Mouse (Mus musculus): ENCODE results near the gene Bbx. TPM values are rescaled to one million over a fixed set of nuclear protein-coding genes. Genes with fewer than 3 reads are reported as not detected.

Gene Bbx
- polyA plus RNA-seq, 2 experiments = 13.4 to 30.9 TPM

- no peak for DNase-seq (ENCODE audit: low spot score)
- H3K27ac ChIP-seq (replicated peaks; ENCODE audit: low read depth, low read length) = no peak overlapping the region
- ATAC-seq (ENCODE audit: low FRiP score, low read depth) = no peak
- H3K9ac ChIP-seq (ENCODE audit: low read depth, low read length, severe bottlenecking) = no peak overlapping the region
- H3K36me3 ChIP-seq (ENCODE audit: control insufficient read depth, insufficient read depth, low read length) = 0 out of 2 replicates have a peak, but pooled peaks cover 14% of the 10 kb centered on the region
- no peak overlapping the region for H3K4me2 ChIP-seq (replicated peaks; ENCODE audit: low read depth, low read length, severe bottlenecking)
- no peaks in the 10 kb centered on the region for H3K27me3 ChIP-seq (ENCODE audit: control insufficient read depth, insufficient read depth, low read length)
- no peak overlapping the region for H3K4me3 ChIP-seq (replicated peaks; ENCODE audit: low read length)
- no peaks in the 10 kb centered on the region for H3K9me3 ChIP-seq (ENCODE audit: control insufficient read depth, low read length)
- WGBS = 80% methylated on average over 4 of the region's 4 CpGs
- H3K4me1 ChIP-seq (ENCODE audit: control insufficient read depth, insufficient read depth, low read length) = peaks cover 4% of the 10 kb centered on the region; the same call in 1 of the 2 replicates
- no peak for TF ChIP-seq POLR2A (IDR thresholded peaks at IDR 0.05; ENCODE audit: borderline replicate concordance, extremely low read depth, insufficient read depth, insufficient read length)
Measured at GRCm38 (mm10) chr16:50262647-50263046, 169.5 kb downstream of the Bbx start.

GRCm38 (mm10) chr16:50262209-50262608 is 170.0 kb downstream of the Bbx start:
- ATAC-seq (ENCODE audit: low FRiP score, low read depth) (no peak), DNase-seq (ENCODE audit: low spot score) (no peak)
- Histone ChIP-seq H3K36me3 (ENCODE audit: control insufficient read depth, insufficient read depth, low read length) (0 out of 2 replicates have a peak, but pooled peaks cover 14% of the 10 kb centered on the region), H3K27me3 (ENCODE audit: control insufficient read depth, insufficient read depth, low read length) (no peaks in the 10 kb centered on the region), H3K27ac (replicated peaks; ENCODE audit: low read depth, low read length) (no peak overlapping the region), H3K9me3 (ENCODE audit: control insufficient read depth, low read length) (no peaks in the 10 kb centered on the region), H3K9ac (ENCODE audit: low read depth, low read length, severe bottlenecking) (no peak overlapping the region), H3K4me2 (replicated peaks; ENCODE audit: low read depth, low read length, severe bottlenecking) (no peak overlapping the region), H3K4me3 (replicated peaks; ENCODE audit: low read length) (no peak overlapping the region), H3K4me1 (ENCODE audit: control insufficient read depth, insufficient read depth, low read length) (peaks cover 4% of the 10 kb centered on the region; the same call in 1 of the 2 replicates)
- WGBS = 53% methylated on average over 9 of the region's 9 CpGs
- no peak for TF ChIP-seq POLR2A (IDR thresholded peaks at IDR 0.05; ENCODE audit: borderline replicate concordance, extremely low read depth, insufficient read depth, insufficient read length)

DNA sequence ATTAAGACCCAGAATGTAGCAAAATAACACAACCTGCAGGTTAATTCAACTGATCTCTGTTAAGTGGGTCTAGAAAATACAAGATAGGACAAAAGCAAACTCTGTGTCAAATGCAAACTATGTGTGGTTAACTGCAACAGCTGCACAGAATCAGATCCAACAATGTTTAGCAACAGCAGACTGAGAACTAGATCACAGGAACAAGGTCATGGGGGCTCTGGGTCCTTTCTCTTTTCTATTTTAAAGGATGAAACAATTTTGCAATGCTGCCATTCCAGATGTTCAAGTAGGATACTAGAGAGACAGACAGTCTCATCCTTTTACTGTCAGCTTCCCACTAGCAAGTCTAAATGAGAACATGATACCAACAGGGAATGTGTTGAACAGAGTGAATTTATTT is 170.4 kb downstream of the Bbx start:
- H3K27me3 ChIP-seq (ENCODE audit: control insufficient read depth, insufficient read depth, low read length) = no peaks in the 10 kb centered on the region
- H3K9me3 ChIP-seq (ENCODE audit: control insufficient read depth, low read length) = no peaks in the 10 kb centered on the region
- no peak overlapping the region for H3K9ac ChIP-seq (ENCODE audit: low read depth, low read length, severe bottlenecking)
- no peak overlapping the region for H3K4me3 ChIP-seq (replicated peaks; ENCODE audit: low read length)
- no peak overlapping the region for H3K27ac ChIP-seq (replicated peaks; ENCODE audit: low read depth, low read length)
- 0 out of 2 replicates have a peak, but pooled peaks cover 14% of the 10 kb centered on the region for H3K36me3 ChIP-seq (ENCODE audit: control insufficient read depth, insufficient read depth, low read length)
- peaks cover 4% of the 10 kb centered on the region; the same call in 1 of the 2 replicates for H3K4me1 ChIP-seq (ENCODE audit: control insufficient read depth, insufficient read depth, low read length)
- H3K4me2 ChIP-seq (replicated peaks; ENCODE audit: low read depth, low read length, severe bottlenecking) = no peak overlapping the region
- DNase-seq (ENCODE audit: low spot score) (no peak), ATAC-seq (ENCODE audit: low FRiP score, low read depth) (no peak)
- TF ChIP-seq POLR2A (IDR thresholded peaks at IDR 0.05; ENCODE audit: borderline replicate concordance, extremely low read depth, insufficient read depth, insufficient read length) = no peak

DNA sequence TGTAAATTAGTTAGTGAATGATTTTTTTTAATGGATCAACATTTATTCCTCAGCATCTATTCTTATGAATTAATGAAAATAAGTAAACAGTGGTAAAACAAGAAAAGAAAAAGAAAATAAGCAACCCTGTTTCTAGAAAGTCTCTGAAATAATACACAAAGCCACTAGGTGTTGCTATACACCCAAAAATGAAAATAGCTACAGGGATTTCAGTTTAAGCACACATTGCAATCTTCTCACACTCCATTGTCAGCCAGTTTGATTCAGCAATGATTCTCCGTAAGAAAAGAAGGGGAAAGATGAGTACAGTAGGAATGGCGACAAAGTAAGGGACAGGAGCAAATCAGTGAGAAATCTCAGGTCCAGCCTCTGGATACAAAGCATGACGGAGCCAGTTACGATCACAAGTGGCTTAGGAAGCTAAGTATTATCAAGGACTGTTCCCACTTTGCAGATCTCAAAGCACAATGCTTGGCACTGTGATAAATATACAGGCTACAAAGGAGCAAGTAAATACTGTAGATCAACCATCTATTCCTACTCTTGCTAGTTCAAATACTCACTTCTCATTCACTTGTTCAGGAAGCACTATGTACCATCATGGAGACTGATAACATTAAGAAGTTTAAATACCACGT is 177.5 kb downstream of the Bbx start:
- TF ChIP-seq POLR2A (IDR thresholded peaks at IDR 0.05; ENCODE audit: borderline replicate concordance, extremely low read depth, insufficient read depth, insufficient read length) = no peak
- ATAC-seq (ENCODE audit: low FRiP score, low read depth) = peak; percentile 23
- Histone ChIP-seq H3K27me3 (ENCODE audit: control insufficient read depth, insufficient read depth, low read length) (no peaks in the 10 kb centered on the region), H3K4me3 (replicated peaks; ENCODE audit: low read length) (no peak overlapping the region), H3K4me2 (replicated peaks; ENCODE audit: low read depth, low read length, severe bottlenecking) (no peak overlapping the region), H3K4me1 (ENCODE audit: control insufficient read depth, insufficient read depth, low read length) (no peaks in the 10 kb centered on the region), H3K9ac (ENCODE audit: low read depth, low read length, severe bottlenecking) (no peak overlapping the region), H3K9me3 (ENCODE audit: control insufficient read depth, low read length) (no peaks in the 10 kb centered on the region), H3K27ac (replicated peaks; ENCODE audit: low read depth, low read length) (no peak overlapping the region), H3K36me3 (ENCODE audit: control insufficient read depth, insufficient read depth, low read length) (no peaks in the 10 kb centered on the region)
- WGBS = 77% methylated on average over 5 of the region's 5 CpGs
- DNase-seq (ENCODE audit: low spot score) = peak; percentile 28

DNA sequence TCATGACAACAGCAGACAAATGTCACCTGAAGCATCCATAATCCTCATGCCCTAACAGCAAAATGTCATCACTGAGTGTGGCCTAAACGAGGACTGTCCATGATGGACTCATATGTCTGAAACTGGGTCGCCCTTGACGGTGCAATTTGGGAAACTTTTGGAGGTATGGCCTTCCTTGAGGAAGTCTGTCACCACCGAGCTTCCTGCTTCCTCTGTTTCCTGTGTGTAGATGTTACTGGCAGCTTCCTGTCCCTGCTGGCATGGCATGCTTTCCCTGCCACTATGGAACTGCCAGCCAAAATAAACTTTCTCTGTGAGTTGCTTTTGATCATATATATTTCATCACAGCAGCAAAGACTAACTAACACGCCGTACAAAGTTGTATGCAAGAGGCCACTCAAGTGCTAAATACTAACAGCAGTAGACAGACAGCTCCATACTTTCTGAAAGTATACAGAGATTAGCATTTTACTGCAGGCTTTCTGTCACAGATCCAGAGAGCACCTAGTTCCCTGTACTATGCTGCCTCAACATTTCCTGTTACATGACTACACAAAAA is 180.7 kb downstream of the Bbx start:
- 83% methylated on average over 6 of the region's 6 CpGs for WGBS
- DNase-seq (ENCODE audit: low spot score) = no peak

More for the DNA sequence above, 180.7 kb downstream of the Bbx start:
- H3K27ac ChIP-seq (replicated peaks; ENCODE audit: low read depth, low read length) = no peak overlapping the region
- H3K36me3 ChIP-seq (ENCODE audit: control insufficient read depth, insufficient read depth, low read length) = no peaks in the 10 kb centered on the region
- no peak for TF ChIP-seq POLR2A (IDR thresholded peaks at IDR 0.05; ENCODE audit: borderline replicate concordance, extremely low read depth, insufficient read depth, insufficient read length)
- H3K4me3 ChIP-seq (replicated peaks; ENCODE audit: low read length) = no peak overlapping the region
- no peak overlapping the region for H3K4me2 ChIP-seq (replicated peaks; ENCODE audit: low read depth, low read length, severe bottlenecking)
- H3K9ac ChIP-seq (ENCODE audit: low read depth, low read length, severe bottlenecking) = no peak overlapping the region
- H3K4me1 ChIP-seq (ENCODE audit: control insufficient read depth, insufficient read depth, low read length) = no peaks in the 10 kb centered on the region
- ATAC-seq (ENCODE audit: low FRiP score, low read depth) = no peak
- H3K9me3 ChIP-seq (ENCODE audit: control insufficient read depth, low read length) = no peaks in the 10 kb centered on the region
- no peaks in the 10 kb centered on the region for H3K27me3 ChIP-seq (ENCODE audit: control insufficient read depth, insufficient read depth, low read length)

Data from limb, embryonic 14.5 days (tissue).